Mouse (Mus musculus): ENCODE measurements around the gene Usf3. TPM values are rescaled to one million over a fixed set of nuclear protein-coding genes. Genes with fewer than 3 reads are reported as not detected.
A peak's percentile ranks its signal among the peaks of the same experiment; 100 is the strongest.

The Usf3 gene
- polyA plus RNA-seq, 1 experiment from 2014 or later = 2.6 TPM

GRCm38 (mm10) chr16:44200146-44200545 is 27.1 kb downstream of the Usf3 start:
- H3K4me3 ChIP-seq (replicated peaks; ENCODE audit: low read depth, low read length) = no peak overlapping the region
- DNase-seq (ENCODE audit: low spot score) (no peak), ATAC-seq (replicated peaks; ENCODE audit: low FRiP score, low read depth) (no peak)
- H3K36me3 ChIP-seq (ENCODE audit: insufficient read depth, low read length) = peaks cover 15% of the 10 kb centered on the region
- no peak overlapping the region for H3K9ac ChIP-seq (ENCODE audit: low read depth, low read length)
- TF ChIP-seq CTCF (IDR thresholded peaks at IDR 0.05; ENCODE audit: low read depth) = no peak
- H3K27ac ChIP-seq = no peak overlapping the region
- H3K9me3 ChIP-seq (replicated peaks; ENCODE audit: low read length) = no peaks in the 10 kb centered on the region
- no peaks in the 10 kb centered on the region for H3K27me3 ChIP-seq (ENCODE audit: insufficient read depth, low read length)
- no peaks in the 10 kb centered on the region for H3K4me1 ChIP-seq (replicated peaks; ENCODE audit: insufficient read depth, low read length)
- H3K4me2 ChIP-seq (ENCODE audit: low read length) = no peak overlapping the region
- WGBS = 91% methylated on average over 4 of the region's 4 CpGs

GRCm38 (mm10) chr16:44204331-44204730 is 31.3 kb downstream of the Usf3 start:
- peaks cover 15% of the 10 kb centered on the region for H3K36me3 ChIP-seq (ENCODE audit: insufficient read depth, low read length)
- H3K9ac ChIP-seq (ENCODE audit: low read depth, low read length) = no peak overlapping the region
- no peak overlapping the region for H3K4me2 ChIP-seq (ENCODE audit: low read length)
- ATAC-seq (replicated peaks; ENCODE audit: low FRiP score, low read depth) (no peak), DNase-seq (ENCODE audit: low spot score) (no peak)
- no peaks in the 10 kb centered on the region for H3K4me1 ChIP-seq (replicated peaks; ENCODE audit: insufficient read depth, low read length)
- no peaks in the 10 kb centered on the region for H3K27me3 ChIP-seq (ENCODE audit: insufficient read depth, low read length)
- no peak overlapping the region for H3K27ac ChIP-seq
- 79% methylated on average over 6 of the region's 6 CpGs for WGBS
- H3K4me3 ChIP-seq (replicated peaks; ENCODE audit: low read depth, low read length) = no peak overlapping the region
- TF ChIP-seq CTCF (IDR thresholded peaks at IDR 0.05; ENCODE audit: low read depth) = no peak
- H3K9me3 ChIP-seq (replicated peaks; ENCODE audit: low read length) = no peaks in the 10 kb centered on the region

GRCm38 (mm10) chr16:44205973-44206372 is 32.9 kb downstream of the Usf3 start:
- WGBS = 54% methylated on average over 8 of the region's 8 CpGs
- no peaks in the 10 kb centered on the region for H3K4me1 ChIP-seq (replicated peaks; ENCODE audit: insufficient read depth, low read length)
- DNase-seq (ENCODE audit: low spot score) (peak; percentile 28), ATAC-seq (replicated peaks; ENCODE audit: low FRiP score, low read depth) (no peak)
- no peak for TF ChIP-seq CTCF (IDR thresholded peaks at IDR 0.05; ENCODE audit: low read depth)
- peaks cover 10% of the 10 kb centered on the region for H3K36me3 ChIP-seq (ENCODE audit: insufficient read depth, low read length)
- no peak overlapping the region for H3K9ac ChIP-seq (ENCODE audit: low read depth, low read length)
- H3K4me3 ChIP-seq (replicated peaks; ENCODE audit: low read depth, low read length) = no peak overlapping the region
- no peaks in the 10 kb centered on the region for H3K9me3 ChIP-seq (replicated peaks; ENCODE audit: low read length)
- no peak overlapping the region for H3K4me2 ChIP-seq (ENCODE audit: low read length)
- no peaks in the 10 kb centered on the region for H3K27me3 ChIP-seq (ENCODE audit: insufficient read depth, low read length)
- no peak overlapping the region for H3K27ac ChIP-seq

GRCm38 (mm10) chr16:44210156-44211053 is 37.4 kb downstream of the Usf3 start:
- H3K36me3 ChIP-seq (ENCODE audit: insufficient read depth, low read length) = peaks cover 7% of the 10 kb centered on the region
- peak; percentile 77 for ATAC-seq (replicated peaks; ENCODE audit: low FRiP score, low read depth)

GRCm38 (mm10) chr16:44211054-44211414 is 38.0 kb downstream of the Usf3 start:
- TF ChIP-seq CTCF (IDR thresholded peaks at IDR 0.05; ENCODE audit: low read depth) = no peak
- no peaks in the 10 kb centered on the region for H3K9me3 ChIP-seq (replicated peaks; ENCODE audit: low read length)
- no peak for DNase-seq (ENCODE audit: low spot score)

More at GRCm38 (mm10) chr16:44210156-44211053, 37.4 kb downstream of the Usf3 start:
- H3K4me3 ChIP-seq (replicated peaks; ENCODE audit: low read depth, low read length) = no peak overlapping the region
- no peaks in the 10 kb centered on the region for H3K4me1 ChIP-seq (replicated peaks; ENCODE audit: insufficient read depth, low read length)
- no peak overlapping the region for H3K27ac ChIP-seq
- no peaks in the 10 kb centered on the region for H3K27me3 ChIP-seq (ENCODE audit: insufficient read depth, low read length)
- H3K9ac ChIP-seq (ENCODE audit: low read depth, low read length) = no peak overlapping the region
- no peaks in the 10 kb centered on the region for H3K9me3 ChIP-seq (replicated peaks; ENCODE audit: low read length)
- peak; percentile 77 for DNase-seq (ENCODE audit: low spot score)
- peak; percentile 30; the same call in 1 of the 2 replicates for TF ChIP-seq CTCF (IDR thresholded peaks at IDR 0.05; ENCODE audit: low read depth)
- 56% methylated on average over 10 of the region's 10 CpGs for WGBS
- H3K4me2 ChIP-seq (ENCODE audit: low read length) = no peak overlapping the region

GRCm38 (mm10) chr16:44212703-44213102 is 39.7 kb downstream of the Usf3 start:
- Histone ChIP-seq H3K4me2 (ENCODE audit: low read length) (no peak overlapping the region), H3K27ac (no peak overlapping the region), H3K27me3 (ENCODE audit: insufficient read depth, low read length) (no peaks in the 10 kb centered on the region), H3K36me3 (ENCODE audit: insufficient read depth, low read length) (peaks cover 26% of the 10 kb centered on the region), H3K4me1 (replicated peaks; ENCODE audit: insufficient read depth, low read length) (no peaks in the 10 kb centered on the region), H3K4me3 (replicated peaks; ENCODE audit: low read depth, low read length) (no peak overlapping the region), H3K9ac (ENCODE audit: low read depth, low read length) (no peak overlapping the region), H3K9me3 (replicated peaks; ENCODE audit: low read length) (no peaks in the 10 kb centered on the region)
- no peak for DNase-seq (ENCODE audit: low spot score)
- 86% methylated on average over 7 of the region's 7 CpGs for WGBS
- ATAC-seq (replicated peaks; ENCODE audit: low FRiP score, low read depth) = no peak
- TF ChIP-seq CTCF (IDR thresholded peaks at IDR 0.05; ENCODE audit: low read depth) = no peak

More at GRCm38 (mm10) chr16:44211054-44211414, 38.0 kb downstream of the Usf3 start:
- ATAC-seq (replicated peaks; ENCODE audit: low FRiP score, low read depth) = no peak; the same call in 1 of the 2 replicates
- no peak overlapping the region for H3K4me2 ChIP-seq (ENCODE audit: low read length)
- no peak overlapping the region for H3K4me3 ChIP-seq (replicated peaks; ENCODE audit: low read depth, low read length)
- H3K27me3 ChIP-seq (ENCODE audit: insufficient read depth, low read length) = no peaks in the 10 kb centered on the region
- no peaks in the 10 kb centered on the region for H3K4me1 ChIP-seq (replicated peaks; ENCODE audit: insufficient read depth, low read length)
- 68% methylated on average over 1 of the region's 1 CpGs for WGBS
- no peak overlapping the region for H3K9ac ChIP-seq (ENCODE audit: low read depth, low read length)
- peaks cover 14% of the 10 kb centered on the region for H3K36me3 ChIP-seq (ENCODE audit: insufficient read depth, low read length)
- H3K27ac ChIP-seq = no peak overlapping the region
